Mouse (Mus musculus): ENCODE results near the gene Tmem80.

Gene Tmem80

DNA sequence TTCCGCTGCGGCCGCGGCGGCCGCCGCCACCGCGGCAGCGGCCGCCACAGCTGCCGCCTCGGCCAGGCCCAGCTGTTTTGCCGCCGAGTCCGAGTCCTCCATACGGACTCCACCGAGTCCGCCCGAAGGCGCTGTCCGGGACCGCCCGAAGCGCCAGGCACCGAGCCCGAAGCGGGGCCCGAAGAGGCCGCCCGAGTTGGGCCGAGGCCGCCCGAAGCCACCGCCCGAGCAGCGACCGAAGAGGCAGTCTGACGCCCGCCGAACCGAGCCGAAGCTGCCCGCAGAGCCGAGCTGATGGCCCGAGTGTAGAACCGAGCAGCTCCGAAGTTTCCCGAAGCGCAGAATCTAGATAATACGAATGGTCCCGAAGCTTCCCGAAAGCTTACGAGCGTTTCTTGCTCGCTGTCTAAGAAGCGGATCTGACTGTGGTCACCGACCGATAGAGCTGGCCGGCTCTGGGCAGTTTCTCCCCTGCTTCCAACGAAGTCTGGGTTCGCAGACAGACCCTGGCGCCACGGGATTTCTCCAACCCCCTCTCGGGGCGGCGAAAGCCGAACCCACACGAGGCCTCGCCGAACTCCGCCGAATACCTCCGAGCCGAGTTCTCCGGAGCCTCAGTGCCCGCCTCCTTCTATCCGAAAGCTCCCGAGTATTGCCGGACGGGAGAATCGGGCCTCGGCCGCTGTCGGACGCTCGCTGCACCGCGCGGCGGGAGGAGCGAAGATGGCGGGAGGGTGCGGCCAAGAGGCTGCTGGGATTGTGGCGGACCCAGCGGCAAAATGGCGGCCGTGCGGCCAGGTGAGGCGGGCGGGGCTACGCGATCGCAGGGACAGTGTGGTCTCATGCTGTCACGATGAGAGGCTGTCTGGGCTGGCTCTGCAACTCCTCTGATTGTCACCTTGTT is at the start of gene Tmem80, which contains the start of gene Deaf1:
Gene Tmem80, plus strand, starts transcription at position 271 of the 904 bp plus-strand sequence.
Gene Deaf1, minus strand, starts transcription at position 222 of the 904 bp plus-strand sequence.
- peak; percentile 80 for DNase-seq (ENCODE audit: low read depth, low spot score)

DNA sequence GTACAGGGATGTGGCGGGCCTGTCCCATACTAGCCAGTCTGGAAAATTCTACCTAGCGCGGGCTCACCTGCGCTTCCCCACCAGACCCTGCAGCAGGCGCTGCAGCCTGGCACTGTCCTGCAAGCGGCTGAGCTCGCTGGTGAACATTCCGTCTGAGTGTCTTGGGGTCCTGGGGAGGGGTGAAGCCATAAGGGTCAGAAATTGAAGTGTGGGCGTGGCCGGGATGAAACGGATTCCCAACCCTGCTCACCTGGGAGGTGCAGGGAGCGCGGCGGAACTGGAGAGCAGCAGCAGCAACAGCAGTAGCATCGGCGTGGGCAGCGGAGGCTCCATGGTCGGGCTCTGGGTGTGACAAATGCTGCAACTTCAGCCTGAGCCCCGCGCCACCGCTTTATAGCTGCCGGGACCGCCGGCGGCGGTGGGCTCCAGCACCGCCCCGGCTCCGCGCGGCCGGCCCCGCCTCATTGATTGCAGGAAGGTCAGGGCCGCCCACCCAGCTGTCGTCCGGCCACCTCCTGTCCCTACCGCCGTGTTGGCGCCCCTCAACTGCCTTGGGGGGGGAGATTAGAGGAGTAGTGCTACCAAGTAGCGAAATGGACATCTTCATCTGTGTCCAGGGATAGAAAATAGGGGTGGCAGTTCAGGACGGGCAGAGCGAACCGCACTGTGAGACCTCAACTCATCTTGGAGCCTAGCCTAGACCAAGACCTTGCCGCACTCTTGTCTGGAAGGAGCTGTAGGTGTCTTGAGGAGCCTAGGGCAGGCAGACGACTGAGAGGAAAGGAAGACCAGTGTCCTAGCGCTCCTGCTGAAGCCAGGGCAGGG is 48.6 kb upstream of the Tmem80 start, which contains the start of gene Sct:
Gene Sct, minus strand, starts transcription at position 368 of the 825 bp plus-strand sequence.
- peak; percentile 78 for DNase-seq (ENCODE audit: low read depth, low spot score)

DNA sequence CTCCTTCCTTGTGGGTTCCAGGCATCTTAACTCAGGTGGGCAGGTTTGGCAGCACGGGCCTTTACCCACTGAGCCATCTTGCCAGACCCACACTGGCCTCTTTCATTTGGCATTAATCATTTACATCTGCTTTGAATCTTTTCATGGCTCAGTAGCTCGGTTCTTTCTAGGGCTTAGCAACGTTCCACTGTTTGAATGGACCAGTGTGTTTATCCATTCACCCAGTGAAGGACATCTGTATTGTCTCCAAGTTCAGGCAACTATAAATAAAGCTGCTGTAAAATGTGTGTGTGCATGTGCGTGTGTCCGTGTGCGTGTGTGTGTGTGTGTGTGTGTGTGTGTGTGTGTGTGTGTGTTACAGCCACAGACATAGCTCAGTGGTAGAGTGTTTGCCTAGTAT is 46.1 kb upstream of the Tmem80 start:
- no peak for DNase-seq (ENCODE audit: low read depth, low spot score)

DNA sequence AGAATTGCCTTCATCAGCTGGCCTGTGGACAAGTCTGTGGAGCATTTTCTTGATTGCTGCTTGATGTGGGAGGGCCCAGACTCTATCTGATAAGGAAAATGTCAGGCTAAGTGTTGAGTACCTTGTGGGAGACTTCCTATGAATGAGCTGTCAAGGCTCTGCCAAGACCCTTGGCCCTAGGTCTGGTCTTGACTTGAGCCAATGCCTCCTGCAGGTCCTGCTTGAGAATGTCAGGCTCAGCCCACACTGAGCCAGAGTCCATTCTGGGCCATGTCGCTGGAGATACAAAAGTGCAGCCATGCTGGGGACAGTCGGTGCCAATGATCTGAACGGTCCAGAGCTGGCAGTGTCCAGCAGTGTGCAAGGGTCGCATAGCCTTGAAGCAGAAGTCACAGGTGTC is 44.8 kb upstream of the Tmem80 start:
- no peak for DNase-seq (ENCODE audit: low read depth, low spot score)

DNA sequence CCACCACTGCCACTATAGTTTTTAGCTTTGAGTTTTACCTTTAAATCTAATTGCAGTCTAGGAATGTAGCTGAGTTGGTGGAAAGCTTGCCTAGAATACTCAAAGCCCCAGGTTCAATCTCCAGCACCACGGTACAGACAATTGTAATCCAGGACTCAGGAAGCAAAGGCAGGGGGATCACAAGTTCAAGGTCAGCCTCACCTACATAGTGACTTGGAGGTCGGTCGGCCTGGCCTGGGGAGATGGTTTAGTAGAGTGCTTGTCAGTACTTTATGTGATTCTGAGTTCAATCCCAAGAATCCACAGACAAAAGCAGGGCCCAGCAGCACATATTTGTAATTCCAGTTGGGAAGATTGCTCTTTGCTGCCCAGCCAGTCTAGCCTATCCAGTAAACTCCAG is 39.5 kb upstream of the Tmem80 start:
- DNase-seq (ENCODE audit: low read depth, low spot score), result peak; percentile 55

DNA sequence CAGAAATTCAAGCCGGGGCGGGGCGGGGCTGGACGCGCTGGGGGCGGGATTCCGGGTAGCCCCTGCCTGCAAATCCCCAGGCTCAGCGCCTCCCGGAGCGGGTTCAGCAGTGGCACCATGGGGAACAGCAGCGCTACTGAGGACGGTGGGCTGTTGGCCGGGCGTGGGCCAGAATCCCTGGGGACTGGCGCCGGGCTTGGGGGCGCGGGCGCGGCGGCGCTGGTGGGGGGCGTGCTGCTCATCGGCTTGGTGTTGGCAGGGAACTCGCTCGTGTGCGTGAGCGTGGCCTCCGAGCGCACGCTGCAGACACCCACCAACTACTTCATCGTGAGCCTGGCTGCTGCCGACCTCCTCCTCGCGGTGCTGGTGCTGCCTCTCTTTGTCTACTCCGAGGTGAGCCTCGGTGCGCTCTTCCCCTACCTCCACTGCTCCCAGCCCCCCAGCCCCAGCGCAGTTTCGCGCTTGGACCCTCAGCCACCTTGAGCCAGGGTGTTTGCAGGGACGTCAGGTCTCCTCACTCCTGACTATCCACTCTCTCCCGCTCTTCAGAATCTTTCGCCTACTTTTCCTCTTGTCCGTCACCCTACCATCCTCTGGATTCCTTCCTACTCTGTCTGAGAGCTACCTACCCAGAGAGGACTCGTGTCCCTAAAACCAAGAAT is 35.5 kb upstream of the Tmem80 start, which contains the start of gene Drd4:
Gene Drd4, plus strand, starts transcription at position 86 of the 662 bp plus-strand sequence.
- peak; percentile 45 for DNase-seq (ENCODE audit: low read depth, low spot score)

DNA sequence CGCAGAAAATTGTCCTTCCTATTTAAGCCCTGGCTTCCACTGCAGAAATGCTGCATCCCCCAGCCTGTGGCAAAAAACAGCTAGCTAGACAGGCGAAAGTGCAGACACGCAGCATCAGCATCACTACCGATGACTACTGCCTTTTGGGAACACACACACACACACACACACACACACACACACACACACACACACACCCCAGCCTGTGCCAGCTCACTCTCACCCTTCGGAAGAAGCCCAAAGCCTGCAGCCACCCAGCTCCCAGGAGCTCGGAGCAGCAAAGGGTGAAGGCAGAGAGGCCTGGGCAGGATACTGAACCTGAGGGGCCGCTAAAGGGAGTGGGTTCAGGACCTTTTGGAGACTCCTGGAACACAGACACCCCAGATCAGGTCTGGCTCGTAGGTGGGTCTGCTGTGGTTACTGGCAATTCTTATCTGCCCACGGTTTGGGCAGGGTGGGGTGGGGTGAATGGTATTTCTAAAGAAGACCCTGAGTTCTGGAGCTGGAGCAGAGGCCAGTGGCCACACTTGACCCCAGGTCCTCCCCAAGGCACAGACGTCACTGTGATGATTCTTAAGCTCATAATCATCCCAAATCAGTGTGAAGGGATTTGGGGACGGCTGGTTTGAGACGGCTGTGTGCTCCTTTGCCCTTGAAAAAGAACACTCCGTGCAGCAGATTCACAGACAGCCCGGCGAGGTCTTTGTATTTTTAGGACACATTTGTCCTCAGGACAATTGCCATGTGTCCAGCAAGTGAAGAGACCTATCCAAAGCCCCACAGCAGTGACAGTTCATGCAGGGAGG is 34.8 kb upstream of the Tmem80 start:
- DNase-seq (ENCODE audit: low read depth, low spot score), result no peak

DNA sequence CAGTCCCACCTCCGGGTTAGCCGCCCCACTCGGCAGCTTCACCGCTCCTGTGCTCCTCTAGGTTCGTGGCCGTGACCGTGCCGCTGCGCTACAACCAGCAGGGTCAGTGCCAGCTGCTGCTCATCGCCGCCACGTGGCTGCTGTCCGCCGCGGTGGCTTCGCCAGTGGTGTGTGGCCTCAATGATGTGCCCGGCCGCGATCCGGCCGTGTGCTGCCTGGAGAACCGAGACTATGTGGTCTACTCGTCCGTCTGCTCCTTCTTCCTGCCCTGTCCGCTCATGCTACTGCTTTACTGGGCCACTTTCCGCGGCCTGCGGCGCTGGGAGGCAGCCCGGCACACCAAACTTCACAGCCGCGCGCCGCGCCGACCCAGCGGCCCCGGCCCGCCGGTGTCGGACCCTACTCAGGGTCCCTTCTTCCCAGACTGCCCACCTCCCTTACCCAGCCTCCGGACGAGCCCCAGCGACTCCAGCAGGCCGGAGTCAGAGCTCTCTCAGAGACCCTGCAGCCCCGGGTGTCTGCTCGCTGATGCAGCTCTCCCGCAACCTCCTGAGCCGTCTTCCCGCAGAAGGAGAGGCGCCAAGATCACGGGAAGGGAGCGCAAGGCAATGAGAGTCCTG is 33.6 kb upstream of the Tmem80 start:
- DNase-seq (ENCODE audit: low read depth, low spot score), result peak; percentile 36

DNA sequence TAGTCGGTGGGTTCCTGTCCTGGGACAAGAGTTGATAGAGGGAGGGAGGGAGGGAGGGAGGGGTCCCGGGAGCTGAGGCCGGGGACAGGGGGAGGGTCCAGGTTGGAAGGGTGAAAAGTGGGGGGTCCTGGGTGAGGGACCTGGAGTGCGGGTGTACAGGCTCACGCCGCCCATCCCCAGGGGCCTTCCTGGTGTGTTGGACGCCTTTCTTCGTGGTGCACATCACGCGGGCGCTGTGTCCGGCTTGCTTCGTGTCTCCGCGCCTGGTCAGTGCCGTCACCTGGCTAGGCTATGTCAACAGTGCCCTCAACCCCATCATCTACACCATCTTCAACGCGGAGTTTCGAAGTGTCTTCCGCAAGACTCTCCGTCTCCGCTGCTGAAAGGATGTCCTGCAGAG is 33.1 kb upstream of the Tmem80 start:
- DNase-seq (ENCODE audit: low read depth, low spot score), result no peak

DNA sequence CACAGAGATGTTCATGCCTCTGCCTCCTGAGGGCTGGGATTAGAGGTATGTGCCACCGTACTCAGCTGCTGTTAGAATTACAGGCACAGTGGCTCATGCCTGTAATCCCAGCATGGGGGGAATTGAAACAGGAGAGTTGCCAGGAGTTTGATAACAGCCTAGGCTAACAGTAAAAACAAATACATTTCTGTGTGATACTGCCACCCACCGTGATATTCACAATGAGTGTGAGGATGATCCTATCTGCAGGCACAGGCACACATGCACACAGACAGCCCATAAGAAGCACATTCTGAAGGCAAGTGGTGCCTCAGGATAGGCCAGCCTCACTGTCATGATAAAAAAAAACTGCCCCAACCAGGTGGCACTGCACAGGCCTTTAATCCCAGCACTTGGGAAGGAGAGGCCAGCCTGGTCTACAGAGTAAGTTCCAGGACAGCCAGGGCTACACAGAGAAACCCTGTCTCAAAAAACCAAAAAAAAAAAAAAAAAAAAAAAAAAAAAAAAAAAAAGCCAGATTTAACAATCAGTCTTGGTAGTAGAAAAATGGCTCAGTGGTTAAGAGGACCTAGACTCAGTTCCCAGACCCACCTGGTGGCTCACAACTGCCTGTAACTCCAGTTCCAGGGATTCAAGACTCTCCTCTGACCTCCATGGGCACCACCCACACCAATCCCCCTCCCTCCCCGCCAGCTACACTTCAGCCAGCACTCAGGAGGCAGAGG is 29.5 kb upstream of the Tmem80 start:
- DNase-seq (ENCODE audit: low read depth, low spot score), result no peak

DNA sequence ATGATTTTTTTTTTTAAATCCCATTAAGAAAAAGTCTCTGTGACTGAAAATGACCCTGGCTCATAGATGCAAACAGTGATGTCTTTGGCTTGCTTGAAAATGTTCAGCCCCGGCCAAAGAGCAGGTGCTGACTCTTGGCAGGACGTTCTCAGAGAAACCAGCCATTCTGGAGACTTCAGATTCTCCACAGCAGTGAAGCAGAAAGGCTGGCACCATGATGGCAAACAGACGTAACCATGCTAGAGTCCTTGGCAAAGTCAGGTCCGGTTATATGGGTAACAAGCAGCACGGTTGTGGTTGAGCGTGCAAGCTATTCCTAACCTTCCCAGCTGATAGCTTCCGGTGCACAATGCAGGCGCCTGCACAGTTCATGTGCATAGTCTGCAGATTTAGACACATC is 28.4 kb upstream of the Tmem80 start:
- DNase-seq (ENCODE audit: low read depth, low spot score), result no peak

DNA sequence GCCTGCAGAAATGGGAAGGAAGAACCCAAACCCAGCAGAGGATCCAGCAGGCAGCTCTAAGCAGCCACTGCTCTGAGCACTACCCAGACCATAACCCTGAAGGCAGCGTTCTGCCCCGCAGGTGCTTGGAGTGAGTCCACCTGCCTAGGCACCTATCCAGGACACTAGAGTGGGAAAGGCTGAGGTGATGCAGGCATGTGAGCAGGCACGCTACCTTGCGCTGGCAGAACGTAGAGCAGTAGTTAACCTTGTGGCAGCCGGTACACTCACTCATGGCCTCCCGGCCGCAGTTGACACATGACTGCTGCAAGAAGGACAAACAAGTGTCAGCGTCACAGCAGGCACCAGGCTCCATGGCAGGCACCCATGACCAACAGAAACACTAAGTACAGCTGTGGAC is 26.2 kb upstream of the Tmem80 start:
- DNase-seq (ENCODE audit: low read depth, low spot score), result no peak

DNA sequence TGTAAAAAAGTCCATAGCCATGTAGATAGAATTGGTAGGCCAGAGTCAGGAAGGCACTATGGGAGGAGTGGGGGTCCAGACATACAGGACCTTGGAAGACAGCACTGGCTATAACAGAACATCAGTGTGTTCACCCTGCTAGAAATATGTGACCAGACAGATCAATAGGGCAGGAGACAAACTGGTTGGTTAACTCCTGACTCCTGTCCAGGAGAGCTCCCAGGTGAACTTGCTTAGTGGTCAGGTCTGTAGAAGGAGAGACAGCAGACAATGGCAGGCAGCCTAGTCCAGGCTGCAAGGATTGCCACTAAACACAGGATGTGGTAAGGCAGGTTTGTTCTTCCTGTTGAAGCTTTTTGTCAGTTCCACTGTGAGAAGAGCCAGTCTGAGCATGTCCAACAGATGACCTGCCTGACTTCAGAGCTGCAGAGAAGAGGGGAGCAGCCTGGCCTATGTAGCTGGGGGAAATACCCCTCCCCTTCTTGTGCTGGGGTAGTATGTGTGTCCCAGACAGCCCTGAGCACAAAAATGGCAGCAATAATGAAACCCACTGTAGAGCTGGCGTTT is 24.8 kb upstream of the Tmem80 start:
- DNase-seq (ENCODE audit: low read depth, low spot score), result no peak

DNA sequence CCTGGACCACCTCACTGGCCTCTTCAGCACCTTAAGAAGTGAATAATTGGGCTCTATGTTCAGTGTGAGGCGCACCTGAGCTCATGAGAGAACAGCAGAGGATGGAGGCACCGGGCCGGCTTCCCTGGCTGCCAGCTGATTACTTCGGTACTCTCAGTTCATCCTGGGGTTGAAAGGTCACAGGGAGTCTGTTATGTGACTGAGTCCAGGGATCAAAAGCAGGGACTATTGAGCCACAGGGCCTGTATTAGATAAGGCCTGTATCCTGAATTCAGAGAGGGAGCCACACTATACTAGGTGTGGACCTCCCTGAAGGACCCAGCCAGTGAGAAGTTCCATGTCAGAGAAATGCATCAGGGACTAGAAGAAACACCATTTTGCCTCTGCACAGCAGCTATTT is 23.0 kb upstream of the Tmem80 start:
- no peak for DNase-seq (ENCODE audit: low read depth, low spot score)

DNA sequence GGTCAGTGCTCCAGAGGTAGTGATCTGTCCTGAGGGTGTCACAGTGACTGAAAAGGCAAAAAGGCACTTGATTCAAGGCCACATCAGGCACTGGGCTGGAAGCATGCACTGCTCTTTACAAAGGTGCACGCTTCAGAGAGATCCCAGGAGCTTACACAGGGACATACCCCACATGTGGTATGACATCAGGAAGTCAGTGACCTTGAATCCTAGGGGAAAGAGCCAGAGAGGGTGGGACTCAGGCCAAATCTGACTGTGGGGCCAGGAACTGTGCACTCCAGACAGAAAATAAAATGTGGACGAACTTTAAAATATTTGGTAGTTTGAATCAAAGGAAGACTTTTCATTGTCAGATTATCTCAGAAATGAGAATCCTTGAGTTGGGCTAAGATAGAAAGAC is 13.1 kb upstream of the Tmem80 start:
- DNase-seq (ENCODE audit: low read depth, low spot score), result no peak

DNA sequence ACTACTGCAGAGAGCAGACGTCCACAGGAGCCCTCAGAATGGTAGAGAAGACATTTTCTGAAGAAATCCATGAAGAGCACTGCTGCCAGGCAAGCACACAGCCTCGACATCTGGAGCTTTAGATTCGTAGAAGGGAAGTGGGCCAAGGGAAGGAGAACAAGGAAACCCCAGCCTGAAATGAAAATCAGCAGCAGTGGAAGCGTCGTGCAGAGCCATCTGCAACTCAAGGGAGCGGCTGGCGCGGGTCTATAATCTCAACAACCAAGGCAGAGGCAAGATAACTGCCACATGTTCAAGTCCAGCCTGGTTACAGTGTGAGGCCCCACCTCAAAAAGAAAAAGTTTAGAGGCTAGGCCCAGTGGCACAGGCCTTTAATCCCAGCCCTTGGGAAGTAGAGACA is 12.5 kb upstream of the Tmem80 start:
- no peak for DNase-seq (ENCODE audit: low read depth, low spot score)

DNA sequence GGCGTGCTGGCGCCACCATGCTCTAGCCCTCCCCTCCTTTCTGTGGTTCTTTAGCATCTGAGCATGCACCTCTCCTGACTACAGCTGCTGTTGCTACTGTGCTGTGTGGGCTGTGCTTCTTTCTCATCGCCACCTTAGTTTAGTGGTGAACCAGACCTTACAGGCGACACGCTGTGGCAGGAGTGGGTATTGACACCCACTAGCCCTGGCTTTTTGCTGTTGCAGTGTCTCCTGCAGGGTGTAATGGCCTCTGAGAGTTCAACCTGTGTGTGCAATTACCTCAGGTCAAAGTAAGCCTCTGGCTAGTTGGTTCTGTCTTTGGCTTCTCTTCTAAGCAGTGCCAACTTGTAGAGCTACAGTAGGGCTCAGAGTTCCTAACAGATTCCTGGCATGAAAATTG is 11.6 kb upstream of the Tmem80 start:
- peak; percentile 73 for DNase-seq (ENCODE audit: low read depth, low spot score)

DNA sequence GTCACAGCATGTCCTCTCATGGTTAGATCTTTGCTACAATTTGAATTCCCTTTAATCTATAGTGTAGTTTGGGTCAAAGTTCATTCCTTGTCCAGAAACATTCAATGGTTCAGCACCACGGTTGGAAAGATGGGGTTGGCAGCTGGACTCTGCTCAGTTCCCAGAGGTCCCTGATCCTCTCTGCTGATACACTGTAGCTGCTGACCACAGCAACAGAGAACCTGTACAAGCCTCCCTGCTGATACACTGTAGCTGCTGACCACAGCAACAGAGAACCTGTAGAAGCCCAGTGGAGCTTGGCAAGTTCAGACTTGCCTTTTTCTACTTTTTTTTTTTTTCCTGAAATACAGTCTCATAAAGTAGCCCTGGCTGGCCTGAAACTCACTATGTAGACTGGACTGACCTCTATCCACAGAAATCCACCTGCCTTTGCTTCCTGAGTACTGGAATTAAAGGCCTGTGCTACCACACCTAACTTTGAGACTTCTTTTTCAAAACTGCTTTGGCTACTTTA is 9.9 kb upstream of the Tmem80 start:
- DNase-seq (ENCODE audit: low read depth, low spot score), result no peak

DNA sequence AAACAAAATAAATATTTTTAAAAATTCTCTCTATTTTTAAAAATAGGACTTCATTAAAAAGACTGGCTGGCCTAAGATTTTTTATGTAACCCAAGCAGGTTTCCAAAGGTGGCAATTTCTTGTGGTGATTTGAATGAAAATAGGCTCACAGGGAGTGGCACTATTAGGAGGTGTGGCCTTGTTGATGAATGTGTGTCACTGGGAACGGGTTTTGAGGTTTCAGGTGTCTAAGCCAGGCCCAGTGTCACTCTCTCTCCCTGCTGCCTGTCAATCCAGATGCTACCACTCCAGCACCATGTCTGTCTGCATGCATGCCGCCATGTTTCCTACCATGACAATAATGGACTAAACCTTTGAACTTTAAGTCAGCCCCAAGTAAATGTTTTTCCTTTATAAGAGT is 8.1 kb upstream of the Tmem80 start:
- peak; percentile 51 for DNase-seq (ENCODE audit: low read depth, low spot score)

All from ES-CJ7 (cell line).